Mouse (Mus musculus): ENCODE data around the gene Gm525. TPM values are rescaled to one million over a fixed set of nuclear protein-coding genes. Genes with fewer than 3 reads are reported as not detected.

Gene Gm525
- polyA plus RNA-seq, 1 experiment: 0.23 TPM

- H3K27ac ChIP-seq (ENCODE audit: insufficient read depth, low read length): no peak overlapping the region
- no peak overlapping the region for H3K4me3 ChIP-seq (ENCODE audit: insufficient read depth, low read length)
- no peak for TF ChIP-seq CTCF (IDR thresholded peaks at IDR 0.05; ENCODE audit: extremely low read depth, insufficient read depth, low read length)
- no peak for TF ChIP-seq POLR2A (IDR thresholded peaks at IDR 0.05; ENCODE audit: extremely low read depth, insufficient read depth, low read length)
- H3K4me1 ChIP-seq (ENCODE audit: control insufficient read depth, insufficient read depth, low read length): no peaks in the 10 kb centered on the region
Measured at GRCm38 (mm10) chr11:89105211-89105610, 31.6 kb downstream of the Gm525 start.

- TF ChIP-seq POLR2A (IDR thresholded peaks at IDR 0.05; ENCODE audit: extremely low read depth, insufficient read depth, low read length) (no peak), CTCF (IDR thresholded peaks at IDR 0.05; ENCODE audit: extremely low read depth, insufficient read depth, low read length) (no peak)
Measured at GRCm38 (mm10) chr11:89105823-89106222, 32.2 kb downstream of the Gm525 start.

GRCm38 (mm10) chr11:89107180-89107807 lies 33.7 kb downstream of the Gm525 start:
- no peak overlapping the region for H3K4me3 ChIP-seq (ENCODE audit: insufficient read depth, low read length)
- no peaks in the 10 kb centered on the region for H3K4me1 ChIP-seq (ENCODE audit: control insufficient read depth, insufficient read depth, low read length)
- no peak for TF ChIP-seq POLR2A (IDR thresholded peaks at IDR 0.05; ENCODE audit: extremely low read depth, insufficient read depth, low read length)
- no peak for TF ChIP-seq CTCF (IDR thresholded peaks at IDR 0.05; ENCODE audit: extremely low read depth, insufficient read depth, low read length)
- no peak overlapping the region for H3K27ac ChIP-seq (ENCODE audit: insufficient read depth, low read length)

More at GRCm38 (mm10) chr11:89105823-89106222, 32.2 kb downstream of the Gm525 start:
- Histone ChIP-seq H3K27ac (ENCODE audit: insufficient read depth, low read length) (no peak overlapping the region), H3K4me1 (ENCODE audit: control insufficient read depth, insufficient read depth, low read length) (no peaks in the 10 kb centered on the region), H3K4me3 (ENCODE audit: insufficient read depth, low read length) (no peak overlapping the region)

GRCm38 (mm10) chr11:89124411-89124810 lies 50.8 kb downstream of the Gm525 start:
- Histone ChIP-seq H3K4me1 (ENCODE audit: control insufficient read depth, insufficient read depth, low read length) (no peaks in the 10 kb centered on the region), H3K4me3 (ENCODE audit: insufficient read depth, low read length) (no peak overlapping the region), H3K27ac (ENCODE audit: insufficient read depth, low read length) (no peak overlapping the region)
- TF ChIP-seq CTCF (IDR thresholded peaks at IDR 0.05; ENCODE audit: extremely low read depth, insufficient read depth, low read length) (no peak), POLR2A (IDR thresholded peaks at IDR 0.05; ENCODE audit: extremely low read depth, insufficient read depth, low read length) (no peak)

- Histone ChIP-seq H3K4me1 (ENCODE audit: control insufficient read depth, insufficient read depth, low read length) (no peaks in the 10 kb centered on the region), H3K4me3 (ENCODE audit: insufficient read depth, low read length) (no peak overlapping the region), H3K27ac (ENCODE audit: insufficient read depth, low read length) (no peak overlapping the region)
- no peak for TF ChIP-seq CTCF (IDR thresholded peaks at IDR 0.05; ENCODE audit: extremely low read depth, insufficient read depth, low read length)
- no peak for TF ChIP-seq POLR2A (IDR thresholded peaks at IDR 0.05; ENCODE audit: extremely low read depth, insufficient read depth, low read length)
Measured at GRCm38 (mm10) chr11:89130856-89131255, 57.2 kb downstream of the Gm525 start.

- no peak overlapping the region for H3K4me3 ChIP-seq (ENCODE audit: insufficient read depth, low read length)
- no peaks in the 10 kb centered on the region for H3K4me1 ChIP-seq (ENCODE audit: control insufficient read depth, insufficient read depth, low read length)
- TF ChIP-seq CTCF (IDR thresholded peaks at IDR 0.05; ENCODE audit: extremely low read depth, insufficient read depth, low read length): no peak
- no peak overlapping the region for H3K27ac ChIP-seq (ENCODE audit: insufficient read depth, low read length)
Measured at GRCm38 (mm10) chr11:89132406-89132805, 58.8 kb downstream of the Gm525 start.

GRCm38 (mm10) chr11:89134211-89134610 lies 60.6 kb downstream of the Gm525 start:
- TF ChIP-seq CTCF (IDR thresholded peaks at IDR 0.05; ENCODE audit: extremely low read depth, insufficient read depth, low read length): no peak
- no peak for TF ChIP-seq POLR2A (IDR thresholded peaks at IDR 0.05; ENCODE audit: extremely low read depth, insufficient read depth, low read length)
- H3K4me1 ChIP-seq (ENCODE audit: control insufficient read depth, insufficient read depth, low read length): no peaks in the 10 kb centered on the region
- H3K27ac ChIP-seq (ENCODE audit: insufficient read depth, low read length): no peak overlapping the region
- no peak overlapping the region for H3K4me3 ChIP-seq (ENCODE audit: insufficient read depth, low read length)

GRCm38 (mm10) chr11:89137915-89138314 lies 64.3 kb downstream of the Gm525 start:
- H3K4me1 ChIP-seq (ENCODE audit: control insufficient read depth, insufficient read depth, low read length): no peaks in the 10 kb centered on the region
- TF ChIP-seq CTCF (IDR thresholded peaks at IDR 0.05; ENCODE audit: extremely low read depth, insufficient read depth, low read length) (no peak), POLR2A (IDR thresholded peaks at IDR 0.05; ENCODE audit: extremely low read depth, insufficient read depth, low read length) (no peak)
- H3K27ac ChIP-seq (ENCODE audit: insufficient read depth, low read length): no peak overlapping the region
- H3K4me3 ChIP-seq (ENCODE audit: insufficient read depth, low read length): no peak overlapping the region

Other genes with a start within 250 kb of the Gm525 start
- 39.6 and 42.3 TPM in 2 replicates for gene Akap1, start 209.3 kb upstream of the Gm525 start, polyA plus RNA-seq (2012; rRNA removed)
- gene Scpep1, start 118.4 kb upstream of the Gm525 start, polyA plus RNA-seq (2012; rRNA removed): 16.1 and 16.8 TPM in 2 replicates
- not detected in 2 replicates for gene Elobl, start 106.9 kb upstream of the Gm525 start, polyA plus RNA-seq (2012; rRNA removed)
- gene Coil, start 103.6 kb upstream of the Gm525 start, polyA plus RNA-seq (2012; rRNA removed): 18.8 and 19.3 TPM in 2 replicates
- gene Trim25, start 74.5 kb upstream of the Gm525 start, polyA plus RNA-seq (2012; rRNA removed): 3.2 and 3.7 TPM in 2 replicates
- 35.3 and 36.2 TPM in 2 replicates for gene Dgke, start 7.0 kb upstream of the Gm525 start, polyA plus RNA-seq (2012; rRNA removed)
- 8.7 and 8.8 TPM in 2 replicates for gene Nog, start 228.5 kb downstream of the Gm525 start, polyA plus RNA-seq (2012; rRNA removed)

Measured in cortical plate, adult 2 months (tissue).